Mouse (Mus musculus) cerebellum, adult 11-12 months (tissue): Measurements from ENCODE around the gene Btn2a2.

Source experiments
- DNase-seq: peaks from one replicate; pipeline ENCODE4 v3.0.0; 2022

The Btn2a2 gene

GRCm38 (mm10) chr13:23491990-23492389 is 3.3 kb upstream of the Btn2a2 start:
- DNase-seq = no peak

- DNase-seq = no peak
Observed at GRCm38 (mm10) chr13:23491263-23491662, 2.6 kb upstream of the Btn2a2 start.

DNA sequence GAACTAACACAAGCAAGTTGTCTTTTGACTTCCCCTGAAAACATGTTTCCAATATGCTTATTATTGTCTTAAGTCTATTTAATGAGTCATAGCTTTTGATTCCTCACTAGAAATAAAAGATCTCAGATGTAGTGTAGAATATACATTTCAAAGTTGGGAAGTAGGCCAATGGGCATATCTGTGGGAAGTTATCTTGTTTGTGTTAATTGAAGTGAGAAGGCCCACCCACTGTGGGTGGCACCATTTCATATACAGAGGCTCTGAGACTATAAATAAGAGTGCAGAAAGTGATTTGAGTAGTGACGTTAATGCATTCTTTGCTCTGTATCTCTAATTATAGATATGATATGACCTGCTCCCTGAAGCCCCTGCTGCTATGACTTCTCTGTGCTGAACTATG is 2.2 kb upstream of the Btn2a2 start:
- no peak for DNase-seq

DNA sequence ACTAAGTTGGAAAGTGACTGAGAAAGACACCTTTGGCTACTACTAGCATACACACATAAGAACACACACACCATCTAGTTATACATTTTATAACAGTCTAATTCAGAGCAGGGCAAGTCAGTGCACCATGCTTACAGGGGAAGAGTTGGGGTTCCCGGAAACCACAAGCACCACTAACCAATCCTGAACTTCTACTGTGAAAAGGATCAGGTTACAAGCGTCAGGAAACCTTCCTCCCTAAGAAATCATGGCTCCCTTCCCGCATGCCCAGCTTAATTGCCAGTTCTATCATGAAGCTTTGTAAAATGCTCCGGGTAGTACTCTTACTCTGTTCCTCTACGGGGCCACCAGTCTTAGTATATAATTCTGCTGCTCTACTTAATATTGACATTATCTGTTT is 3.4 kb downstream of the Btn2a2 start:
- no peak for DNase-seq

DNA sequence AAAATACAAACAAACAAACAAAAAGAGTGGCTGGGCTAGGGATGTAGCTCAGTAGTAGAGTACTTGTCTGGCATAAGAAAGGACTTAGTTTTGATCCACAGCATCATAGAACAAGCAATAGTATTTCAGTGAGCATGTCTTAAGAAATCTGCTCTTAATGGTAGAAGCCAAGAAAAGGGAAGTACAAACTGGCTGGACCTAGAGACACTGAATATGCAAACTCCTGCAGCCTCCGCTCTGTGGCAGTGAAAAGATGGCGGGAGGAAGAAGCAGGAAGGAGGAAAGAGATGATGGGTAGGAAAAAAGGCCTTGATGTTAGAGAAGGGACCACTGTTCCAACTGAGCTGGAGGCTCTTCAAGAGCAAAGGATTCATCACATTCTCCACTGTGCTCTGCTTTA is 5.5 kb downstream of the Btn2a2 start:
- no peak for DNase-seq

GRCm38 (mm10) chr13:23475658-23476057 is 13.0 kb downstream of the Btn2a2 start:
- DNase-seq = no peak

- DNase-seq = peak; percentile 37
Observed at GRCm38 (mm10) chr13:23466911-23467310, 21.7 kb downstream of the Btn2a2 start.

GRCm38 (mm10) chr13:23466306-23466705 is 22.4 kb downstream of the Btn2a2 start:
- DNase-seq = no peak

- no peak for DNase-seq
Observed at GRCm38 (mm10) chr13:23465600-23466109, 23.0 kb downstream of the Btn2a2 start, which contains the start of gene Btn1a1. Gene Btn1a1, minus strand, starts transcription at chr13:23465901.

DNA sequence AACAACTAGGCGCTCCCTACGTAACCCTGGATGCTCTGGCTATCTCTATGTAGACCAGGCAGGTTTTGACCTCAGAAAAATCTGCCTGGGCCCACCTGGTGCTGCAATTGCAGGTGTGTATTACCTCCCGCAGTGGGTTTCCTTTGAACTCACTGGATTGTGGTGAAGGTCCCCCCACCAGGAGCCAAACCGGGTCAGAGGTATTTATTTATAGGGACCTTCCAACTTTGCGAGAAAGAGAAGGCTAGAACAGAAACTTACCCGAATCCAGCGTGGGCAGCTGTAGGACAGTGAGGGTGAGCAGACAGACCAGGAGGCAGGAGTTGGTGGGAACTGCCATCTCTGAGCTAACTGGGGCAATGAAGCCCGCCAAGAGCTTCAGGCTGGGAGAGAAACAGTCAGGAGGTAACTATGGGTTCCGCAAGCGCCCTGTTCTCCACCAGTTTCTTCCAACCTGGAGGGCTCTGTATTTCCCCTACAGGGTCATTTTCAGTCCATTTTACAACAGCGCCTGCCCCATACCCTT is 23.8 kb downstream of the Btn2a2 start:
- DNase-seq = no peak

DNA sequence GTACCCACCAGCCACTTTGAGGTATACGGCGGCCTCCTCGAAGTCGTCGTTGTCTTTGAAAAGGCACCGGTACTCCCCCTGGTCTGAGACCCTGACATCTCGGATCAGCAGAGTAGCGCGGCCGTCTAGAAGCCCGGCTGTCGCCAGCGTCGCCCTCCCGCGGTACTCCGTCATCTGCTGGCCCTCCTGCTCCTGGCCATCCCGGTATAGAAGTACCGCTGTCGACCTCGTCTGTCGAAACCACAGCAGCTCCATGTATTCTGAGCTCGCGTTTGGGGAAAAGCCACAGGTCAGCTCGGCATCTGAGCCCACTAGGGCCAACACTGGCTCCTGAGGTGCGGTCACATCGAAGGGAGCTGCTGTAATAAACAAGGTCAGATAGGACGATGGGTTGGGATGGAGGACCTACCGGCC is 24.4 kb downstream of the Btn2a2 start:
- DNase-seq = peak; percentile 46

DNA sequence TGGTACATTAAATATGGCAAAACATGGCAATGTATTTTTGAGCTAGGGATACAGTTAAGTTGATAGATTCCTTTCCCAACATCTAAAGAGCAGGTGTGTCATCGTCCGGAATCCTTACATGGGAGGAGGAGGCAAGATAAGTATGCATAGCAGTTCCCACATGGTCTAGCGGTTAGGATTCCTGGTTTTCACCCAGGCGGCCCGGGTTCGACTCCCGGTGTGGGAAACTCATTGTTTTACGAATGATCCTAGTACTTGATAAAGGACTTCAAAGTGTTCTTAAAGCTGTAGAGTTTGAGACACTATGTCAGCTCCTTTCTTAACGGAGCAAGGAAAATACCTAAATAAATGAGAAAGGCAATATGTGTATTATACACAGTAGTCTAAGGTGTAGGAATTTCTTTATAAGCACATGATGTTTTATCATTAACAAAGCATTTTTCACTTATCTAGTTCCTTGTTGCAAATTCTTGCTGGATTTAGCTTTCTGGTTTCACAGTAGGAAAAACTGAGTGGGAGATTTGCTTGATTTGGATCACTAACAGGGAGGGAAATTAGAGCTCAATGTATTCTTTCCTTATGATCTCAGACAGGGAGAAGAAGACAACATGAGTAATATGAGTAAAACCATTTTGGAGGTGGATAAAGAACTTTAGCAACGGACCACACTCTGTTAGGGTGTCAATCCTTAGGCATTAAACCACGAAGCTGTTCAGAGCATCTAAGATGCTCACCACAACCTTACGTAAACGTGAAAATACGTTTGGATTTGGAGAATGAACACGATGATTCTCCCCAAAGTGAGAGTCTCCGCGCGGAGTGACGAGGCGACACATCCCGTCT is 25.1 kb downstream of the Btn2a2 start:
- DNase-seq = peak; percentile 82

DNA sequence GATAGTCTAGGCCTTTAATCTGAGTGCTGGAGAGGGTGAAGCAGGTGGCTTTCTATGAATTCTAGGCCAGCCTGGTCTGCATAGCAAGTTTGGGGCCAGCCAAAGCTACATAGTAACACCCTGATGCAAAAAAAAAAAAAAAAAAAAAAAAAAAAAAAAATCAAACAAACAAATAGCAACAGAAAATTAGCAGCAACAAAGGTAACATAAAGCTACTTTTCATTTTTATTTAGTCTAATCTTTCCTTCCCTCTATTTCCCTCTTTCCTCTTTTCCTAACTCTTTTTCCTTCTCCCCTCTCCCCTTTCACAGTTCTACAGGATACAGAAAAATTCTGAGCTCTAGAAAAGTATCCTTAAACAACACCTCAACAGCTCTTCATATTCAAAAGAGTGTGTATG is 26.0 kb downstream of the Btn2a2 start:
- DNase-seq = no peak

DNA sequence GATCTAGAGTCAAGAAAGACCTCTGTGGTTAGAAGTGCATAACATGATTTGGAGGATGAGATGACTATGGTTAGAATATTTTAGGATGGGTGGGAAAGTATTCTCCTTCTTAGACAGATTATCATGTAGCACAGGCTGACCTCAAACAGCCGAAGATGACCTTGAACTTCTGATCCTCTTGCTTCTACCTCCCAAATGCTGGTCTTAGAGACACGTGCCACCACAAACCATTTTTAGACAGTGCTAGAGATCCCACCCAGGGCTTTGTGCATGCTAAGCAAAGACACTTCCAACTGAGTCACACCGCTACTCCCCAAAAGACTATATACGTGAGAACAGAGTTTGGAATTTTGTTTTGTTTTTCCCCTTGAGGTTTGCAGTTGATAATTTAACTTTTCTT is 26.6 kb downstream of the Btn2a2 start:
- DNase-seq = no peak

GRCm38 (mm10) chr13:23459264-23459846 is 29.3 kb downstream of the Btn2a2 start:
- no peak for DNase-seq

DNA sequence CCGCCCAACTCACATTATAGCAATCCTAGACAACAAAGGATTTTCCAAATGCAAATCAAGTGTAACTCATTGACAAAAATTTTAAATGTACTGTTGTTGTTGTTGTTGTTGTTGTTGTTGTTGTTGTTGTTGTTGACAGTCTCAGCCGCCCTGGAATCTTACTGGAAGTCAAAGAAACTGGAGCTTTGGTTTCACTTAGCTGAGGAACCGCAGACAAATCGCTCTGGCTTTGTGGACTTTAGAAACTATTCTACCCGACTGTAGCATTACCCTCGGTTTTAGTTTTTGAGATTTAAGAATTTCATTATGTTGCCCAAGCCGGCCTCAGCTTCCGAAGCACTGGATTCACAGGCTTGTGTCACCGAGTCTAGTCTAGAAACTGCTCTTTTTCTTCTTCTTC is 34.7 kb downstream of the Btn2a2 start:
- no peak for DNase-seq

- peak; percentile 70 for DNase-seq
Observed at GRCm38 (mm10) chr13:23453362-23453862, 35.2 kb downstream of the Btn2a2 start.

DNA sequence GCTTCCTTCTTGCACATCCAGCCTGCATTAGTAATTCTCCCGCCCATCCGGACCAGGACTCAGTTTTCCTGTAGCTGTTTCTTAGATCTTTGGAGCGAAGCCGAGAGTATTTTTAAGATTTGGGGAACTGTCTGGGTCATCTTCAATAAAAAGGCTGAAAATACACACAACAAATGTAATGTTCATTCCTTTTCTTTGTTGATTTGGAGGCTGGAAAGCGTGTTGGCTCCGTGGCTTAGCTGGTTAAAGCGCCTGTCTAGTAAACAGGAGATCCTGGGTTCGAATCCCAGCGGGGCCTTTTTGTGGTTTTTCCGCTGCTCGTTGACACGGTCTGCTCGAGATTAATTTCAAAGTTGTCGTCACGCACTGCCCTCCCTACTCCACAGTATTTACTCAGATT is 38.3 kb downstream of the Btn2a2 start:
- peak; percentile 82 for DNase-seq

DNA sequence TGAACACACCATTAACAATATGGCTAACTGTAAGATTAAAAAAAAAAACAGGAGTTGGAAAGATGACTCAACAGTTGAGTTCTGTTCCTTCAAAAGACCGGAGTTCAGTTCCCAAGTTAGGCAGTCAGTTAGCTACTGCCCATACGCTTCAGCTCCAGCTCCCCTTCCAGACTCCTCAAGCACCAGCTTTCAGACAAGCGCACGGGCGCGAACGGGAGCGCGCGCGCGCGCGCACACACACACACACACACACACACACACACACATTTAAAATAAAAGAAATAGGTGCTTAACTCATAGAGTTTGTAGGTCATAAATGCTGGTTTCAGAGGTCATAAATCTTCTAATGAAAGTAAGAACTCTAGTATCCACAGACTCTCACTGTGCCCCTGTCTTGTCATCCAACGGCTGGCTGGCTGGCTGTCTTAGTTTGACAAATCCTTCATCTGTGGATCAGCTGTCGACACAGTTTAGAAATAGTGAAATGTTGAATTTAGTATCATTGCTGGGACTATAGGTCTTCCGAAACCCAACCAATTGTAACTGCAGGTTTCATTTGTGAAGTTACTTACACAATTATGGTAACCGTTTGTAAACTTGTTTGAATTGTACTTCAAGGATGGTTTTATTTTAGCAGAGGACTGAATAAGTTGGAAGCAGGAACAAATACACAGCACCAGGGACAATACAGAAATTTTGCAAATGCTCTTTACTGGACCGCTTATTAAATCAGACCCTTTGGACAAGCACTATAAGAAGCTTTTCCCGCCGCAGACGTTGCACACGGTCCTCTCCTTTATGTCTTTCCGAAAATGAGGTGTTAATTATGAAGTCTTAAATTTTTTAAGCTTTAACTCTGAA is 39.2 kb downstream of the Btn2a2 start:
- DNase-seq = peak; percentile 67

DNA sequence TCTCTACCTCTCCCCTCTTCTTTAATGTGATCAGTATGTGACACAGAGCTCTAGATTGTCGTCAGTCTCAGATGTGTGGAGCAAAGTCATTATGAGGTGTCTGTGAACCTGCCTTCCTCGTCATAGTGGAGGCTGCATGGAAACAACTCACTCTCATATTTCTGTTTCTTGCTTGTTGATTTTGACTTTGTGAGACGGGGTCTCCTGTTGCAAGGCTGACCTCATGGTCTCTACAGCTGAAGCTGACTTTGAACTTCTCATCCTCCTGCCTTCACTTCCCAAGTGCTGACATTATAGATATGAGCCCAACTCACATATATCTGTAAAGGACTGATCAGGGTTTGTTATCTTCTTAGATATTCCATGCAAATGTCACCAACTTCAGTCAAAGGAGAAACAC is 39.9 kb downstream of the Btn2a2 start:
- no peak for DNase-seq

GRCm38 (mm10) chr13:23446498-23446952 is 42.1 kb downstream of the Btn2a2 start:
- peak; percentile 85 for DNase-seq

DNA sequence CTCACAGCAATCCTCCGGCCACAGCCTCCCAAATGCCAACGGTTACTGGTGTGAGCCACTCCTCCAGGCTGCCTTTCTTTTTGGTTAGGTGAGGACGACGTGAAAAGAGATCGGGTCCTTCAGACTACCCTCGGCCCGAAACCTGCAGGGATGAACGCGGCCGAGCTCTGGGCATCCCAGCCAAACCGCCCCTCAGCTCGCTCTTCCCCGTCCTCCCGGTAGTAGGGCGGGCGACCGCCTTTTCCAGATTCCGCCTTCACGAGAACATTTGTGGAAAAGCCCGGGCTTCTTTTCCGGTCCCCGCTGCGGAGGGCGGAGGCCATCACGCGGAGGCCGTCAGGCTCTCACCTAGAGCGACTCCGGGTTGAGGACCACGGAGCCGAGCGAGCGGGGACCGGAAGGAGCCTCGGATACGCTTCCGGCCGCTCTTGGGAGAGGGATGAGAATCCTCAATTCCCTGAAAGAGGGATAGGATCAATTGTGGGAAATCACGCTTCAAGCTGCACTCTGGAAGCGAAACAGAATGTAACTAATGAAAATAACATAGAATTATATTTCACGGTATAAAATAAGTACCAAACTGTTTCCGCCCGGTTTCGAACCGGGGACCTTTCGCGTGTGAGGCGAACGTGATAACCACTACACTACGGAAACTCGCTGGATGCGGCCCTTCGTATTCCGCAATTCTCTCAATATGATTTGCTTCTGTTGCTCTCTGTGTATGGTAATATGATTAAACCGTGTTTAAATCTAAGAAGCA is 42.9 kb downstream of the Btn2a2 start:
- peak; percentile 89 for DNase-seq
